Mouse (Mus musculus) cerebellum, adult 2 months (tissue): ENCODE data around the gene Kl.

Experiments used
- CTCF ChIP-seq: fragments of 200-500 bp; IDR thresholded peaks from 2 replicates; pipeline ENCODE4 v1.5.1; 2011; ENCODE audit warnings: low read depth, mild to moderate bottlenecking, control low read depth, low read length, moderate library complexity, borderline replicate concordance; ENCODE audit not compliant: insufficient read depth
- POLR2A ChIP-seq: fragments of 200-500 bp; IDR thresholded peaks from 2 replicates; pipeline ENCODE4 v1.6.1; 2011; ENCODE audit warnings: low read length, control low read depth, borderline replicate concordance; ENCODE audit not compliant: insufficient read depth

DNA sequence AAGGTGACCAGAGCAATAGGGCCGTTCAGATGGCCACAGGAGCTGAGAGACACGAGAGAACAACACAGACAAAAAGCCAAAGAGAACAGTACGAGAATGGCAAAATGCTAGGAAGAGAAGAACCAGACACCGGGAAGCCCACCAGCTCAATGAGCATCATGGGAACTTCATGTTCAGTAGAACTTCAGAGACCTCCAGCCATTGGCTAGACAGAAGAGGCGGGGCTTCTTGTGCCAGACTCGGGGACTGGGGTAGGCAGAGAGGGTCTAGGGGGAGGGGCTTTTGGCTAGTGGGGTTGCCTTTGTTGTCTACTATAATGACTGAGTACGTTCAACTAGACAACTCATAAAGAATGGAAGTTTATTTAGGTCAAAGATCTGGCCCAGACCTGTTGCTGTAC, 41.7 kb downstream of the Kl start:
- TF ChIP-seq CTCF = no peak
- no peak for TF ChIP-seq POLR2A
